Mouse (Mus musculus): ENCODE data around the gene Tmem184b. TPM values are rescaled to one million over a fixed set of nuclear protein-coding genes. Genes with fewer than 3 reads are reported as not detected.

Gene Tmem184b
- polyA plus RNA-seq, 1 experiment from 2014 or later = 33.8 TPM

- ATAC-seq (ENCODE audit: low FRiP score) (no peak), DNase-seq (ENCODE audit: low spot score, missing footprints) (no peak)
- no peak overlapping the region for H3K27ac ChIP-seq (ENCODE audit: low read depth, low read length)
- H3K4me3 ChIP-seq (ENCODE audit: low read depth, low read length) = no peak overlapping the region
- no peaks in the 10 kb centered on the region for H3K27me3 ChIP-seq (ENCODE audit: control insufficient read depth, insufficient read depth, low read length)
- WGBS = 87% methylated on average over 7 of the region's 7 CpGs
- H3K4me1 ChIP-seq (ENCODE audit: control insufficient read depth, insufficient read depth, low read length) = peaks cover 4% of the 10 kb centered on the region
- no peak overlapping the region for H3K4me2 ChIP-seq
- no peaks in the 10 kb centered on the region for H3K36me3 ChIP-seq (ENCODE audit: control insufficient read depth, insufficient read depth, low read length)
- H3K9me3 ChIP-seq (ENCODE audit: control insufficient read depth, low read length) = no peaks in the 10 kb centered on the region
- no peak overlapping the region for H3K9ac ChIP-seq (ENCODE audit: low read length)
These were observed 15.8 kb downstream of the Tmem184b start for GRCm38 (mm10) chr15:79387611-79388010.

GRCm38 (mm10) chr15:79387081-79387480, 16.3 kb downstream of the Tmem184b start:
- WGBS = 75% methylated on average over 6 of the region's 6 CpGs
- peak; percentile 44 for DNase-seq (ENCODE audit: low spot score, missing footprints)
- no peak overlapping the region for H3K9ac ChIP-seq (ENCODE audit: low read length)

GRCm38 (mm10) chr15:79381644-79382043, 21.7 kb downstream of the Tmem184b start:
- H3K4me1 ChIP-seq (ENCODE audit: control insufficient read depth, insufficient read depth, low read length) = no peaks in the 10 kb centered on the region
- peaks cover 2% of the 10 kb centered on the region; the same call in 1 of the 2 replicates for H3K36me3 ChIP-seq (ENCODE audit: control insufficient read depth, insufficient read depth, low read length)
- H3K27me3 ChIP-seq (ENCODE audit: control insufficient read depth, insufficient read depth, low read length) = no peaks in the 10 kb centered on the region
- H3K9me3 ChIP-seq (ENCODE audit: control insufficient read depth, low read length) = no peaks in the 10 kb centered on the region
- no peak overlapping the region for H3K4me3 ChIP-seq (ENCODE audit: low read depth, low read length)
- H3K4me2 ChIP-seq = no peak overlapping the region
- H3K9ac ChIP-seq (ENCODE audit: low read length) = no peak overlapping the region
- no peak for DNase-seq (ENCODE audit: low spot score, missing footprints)
- 84% methylated on average over 9 of the region's 9 CpGs for WGBS
- no peak overlapping the region for H3K27ac ChIP-seq (ENCODE audit: low read depth, low read length)
- no peak for ATAC-seq (ENCODE audit: low FRiP score)

More at GRCm38 (mm10) chr15:79387081-79387480, 16.3 kb downstream of the Tmem184b start:
- no peaks in the 10 kb centered on the region for H3K9me3 ChIP-seq (ENCODE audit: control insufficient read depth, low read length)
- H3K4me1 ChIP-seq (ENCODE audit: control insufficient read depth, insufficient read depth, low read length) = peaks cover 3% of the 10 kb centered on the region
- no peak for ATAC-seq (ENCODE audit: low FRiP score)
- H3K27ac ChIP-seq (ENCODE audit: low read depth, low read length) = no peak overlapping the region
- H3K4me3 ChIP-seq (ENCODE audit: low read depth, low read length) = no peak overlapping the region
- H3K36me3 ChIP-seq (ENCODE audit: control insufficient read depth, insufficient read depth, low read length) = no peaks in the 10 kb centered on the region
- no peaks in the 10 kb centered on the region for H3K27me3 ChIP-seq (ENCODE audit: control insufficient read depth, insufficient read depth, low read length)
- H3K4me2 ChIP-seq = no peak overlapping the region

GRCm38 (mm10) chr15:79380468-79381444, 22.6 kb downstream of the Tmem184b start:
- no peak overlapping the region for H3K9ac ChIP-seq (ENCODE audit: low read length)

GRCm38 (mm10) chr15:79379658-79380057, 23.7 kb downstream of the Tmem184b start:
- 88% methylated on average over 7 of the region's 7 CpGs for WGBS
- H3K27me3 ChIP-seq (ENCODE audit: control insufficient read depth, insufficient read depth, low read length) = no peaks in the 10 kb centered on the region
- no peak for ATAC-seq (ENCODE audit: low FRiP score)
- no peak overlapping the region for H3K9ac ChIP-seq (ENCODE audit: low read length)
- no peak overlapping the region for H3K4me3 ChIP-seq (ENCODE audit: low read depth, low read length)
- no peaks in the 10 kb centered on the region for H3K9me3 ChIP-seq (ENCODE audit: control insufficient read depth, low read length)
- H3K4me2 ChIP-seq = no peak overlapping the region
- DNase-seq (ENCODE audit: low spot score, missing footprints) = no peak
- no peaks in the 10 kb centered on the region for H3K4me1 ChIP-seq (ENCODE audit: control insufficient read depth, insufficient read depth, low read length)
- H3K36me3 ChIP-seq (ENCODE audit: control insufficient read depth, insufficient read depth, low read length) = peaks cover 2% of the 10 kb centered on the region; the same call in 1 of the 2 replicates
- H3K27ac ChIP-seq (ENCODE audit: low read depth, low read length) = no peak overlapping the region

More at GRCm38 (mm10) chr15:79380468-79381444, 22.6 kb downstream of the Tmem184b start:
- ATAC-seq (ENCODE audit: low FRiP score) = peak; percentile 70
- no peaks in the 10 kb centered on the region for H3K27me3 ChIP-seq (ENCODE audit: control insufficient read depth, insufficient read depth, low read length)
- no peak overlapping the region for H3K4me2 ChIP-seq
- DNase-seq (ENCODE audit: low spot score, missing footprints) = peak; percentile 97
- H3K27ac ChIP-seq (ENCODE audit: low read depth, low read length) = no peak overlapping the region
- peaks cover 2% of the 10 kb centered on the region; the same call in 1 of the 2 replicates for H3K36me3 ChIP-seq (ENCODE audit: control insufficient read depth, insufficient read depth, low read length)
- no peak overlapping the region for H3K4me3 ChIP-seq (ENCODE audit: low read depth, low read length)
- H3K4me1 ChIP-seq (ENCODE audit: control insufficient read depth, insufficient read depth, low read length) = no peaks in the 10 kb centered on the region
- 59% methylated on average over 22 of the region's 23 CpGs for WGBS
- H3K9me3 ChIP-seq (ENCODE audit: control insufficient read depth, low read length) = no peaks in the 10 kb centered on the region

GRCm38 (mm10) chr15:79378608-79379007, 24.8 kb downstream of the Tmem184b start:
- H3K4me3 ChIP-seq (ENCODE audit: low read depth, low read length) = no peak overlapping the region
- 92% methylated on average over 10 of the region's 10 CpGs for WGBS
- no peaks in the 10 kb centered on the region for H3K4me1 ChIP-seq (ENCODE audit: control insufficient read depth, insufficient read depth, low read length)
- ATAC-seq (ENCODE audit: low FRiP score) (no peak), DNase-seq (ENCODE audit: low spot score, missing footprints) (no peak)
- H3K36me3 ChIP-seq (ENCODE audit: control insufficient read depth, insufficient read depth, low read length) = peaks cover 2% of the 10 kb centered on the region; the same call in 1 of the 2 replicates
- no peak overlapping the region for H3K27ac ChIP-seq (ENCODE audit: low read depth, low read length)
- H3K4me2 ChIP-seq = no peak overlapping the region
- H3K9ac ChIP-seq (ENCODE audit: low read length) = no peak overlapping the region
- H3K9me3 ChIP-seq (ENCODE audit: control insufficient read depth, low read length) = no peaks in the 10 kb centered on the region
- H3K27me3 ChIP-seq (ENCODE audit: control insufficient read depth, insufficient read depth, low read length) = no peaks in the 10 kb centered on the region

- ATAC-seq (ENCODE audit: low FRiP score) (no peak), DNase-seq (ENCODE audit: low spot score, missing footprints) (no peak)
- Histone ChIP-seq H3K4me1 (ENCODE audit: control insufficient read depth, insufficient read depth, low read length) (no peaks in the 10 kb centered on the region), H3K4me2 (no peak overlapping the region), H3K9ac (ENCODE audit: low read length) (no peak overlapping the region), H3K27me3 (ENCODE audit: control insufficient read depth, insufficient read depth, low read length) (no peaks in the 10 kb centered on the region), H3K4me3 (ENCODE audit: low read depth, low read length) (no peak overlapping the region), H3K36me3 (ENCODE audit: control insufficient read depth, insufficient read depth, low read length) (peaks cover 2% of the 10 kb centered on the region; the same call in 1 of the 2 replicates), H3K9me3 (ENCODE audit: control insufficient read depth, low read length) (no peaks in the 10 kb centered on the region), H3K27ac (ENCODE audit: low read depth, low read length) (no peak overlapping the region)
- 84% methylated on average over 6 of the region's 6 CpGs for WGBS
These were observed 25.7 kb downstream of the Tmem184b start for GRCm38 (mm10) chr15:79377681-79378080.

- Histone ChIP-seq H3K27ac (ENCODE audit: low read depth, low read length) (no peak overlapping the region), H3K4me1 (ENCODE audit: control insufficient read depth, insufficient read depth, low read length) (no peaks in the 10 kb centered on the region), H3K9me3 (ENCODE audit: control insufficient read depth, low read length) (no peaks in the 10 kb centered on the region), H3K27me3 (ENCODE audit: control insufficient read depth, insufficient read depth, low read length) (no peaks in the 10 kb centered on the region), H3K9ac (ENCODE audit: low read length) (no peak overlapping the region), H3K4me2 (no peak overlapping the region), H3K4me3 (ENCODE audit: low read depth, low read length) (no peak overlapping the region), H3K36me3 (ENCODE audit: control insufficient read depth, insufficient read depth, low read length) (peaks cover 2% of the 10 kb centered on the region)
- DNase-seq (ENCODE audit: low spot score, missing footprints) (no peak), ATAC-seq (ENCODE audit: low FRiP score) (no peak)
- WGBS = 52% methylated on average over 3 of the region's 3 CpGs
These were observed 28.6 kb downstream of the Tmem184b start for GRCm38 (mm10) chr15:79374760-79375159.

- ATAC-seq (ENCODE audit: low FRiP score) (no peak), DNase-seq (ENCODE audit: low spot score, missing footprints) (no peak)
- Histone ChIP-seq H3K9ac (ENCODE audit: low read length) (no peak overlapping the region), H3K27ac (ENCODE audit: low read depth, low read length) (no peak overlapping the region), H3K4me2 (no peak overlapping the region), H3K27me3 (ENCODE audit: control insufficient read depth, insufficient read depth, low read length) (no peaks in the 10 kb centered on the region), H3K4me3 (ENCODE audit: low read depth, low read length) (no peak overlapping the region), H3K4me1 (ENCODE audit: control insufficient read depth, insufficient read depth, low read length) (no peaks in the 10 kb centered on the region; the same call in 1 of the 2 replicates), H3K36me3 (ENCODE audit: control insufficient read depth, insufficient read depth, low read length) (peaks cover 3% of the 10 kb centered on the region), H3K9me3 (ENCODE audit: control insufficient read depth, low read length) (no peaks in the 10 kb centered on the region)
- WGBS = 81% methylated on average over 7 of the region's 7 CpGs
These were observed 33.0 kb downstream of the Tmem184b start for GRCm38 (mm10) chr15:79370281-79370843.
